Comparison of ENCODE assay signal across 24 mouse cellular contexts in genomic region chr12:25211331-25211730, GRCm38 (mm10).
"Had no signal": no experiment of that assay in that cellular context is flagged by ENCODE, and none has a peak within 500 bp of the region (broad histone marks: within the 10 kb centered on the region; RNA-seq: fewer than 3 reads in every experiment).

No protein-coding gene starts in this region.

- ATAC-seq: intestine, embryonic 15.5 days; liver, embryonic 12.5 days; midbrain, embryonic 13.5 days; midbrain, embryonic 16.5 days had no signal

- H3K9me3 ChIP-seq: intestine, embryonic 15.5 days; limb, embryonic 10.5 days; limb, embryonic 13.5 days; liver, embryonic 12.5 days; liver, embryonic 15.5 days; midbrain, embryonic 13.5 days; neural tube, embryonic 12.5 days; neural tube, embryonic 15.5 days had no signal

- H3K9ac ChIP-seq: intestine, embryonic 15.5 days; limb, embryonic 13.5 days; liver, embryonic 12.5 days; liver, embryonic 15.5 days; midbrain, embryonic 13.5 days; neural tube, embryonic 12.5 days; neural tube, embryonic 15.5 days had no signal

- DNase-seq: kidney, adult 11 months; kidney, postnatal 25 days; layer of hippocampus, adult 9-11 months; liver; lung, adult 18-20 months; lung, postnatal 14 days; lung, postnatal 4 days; right cerebral cortex, adult 18-20 months; right cerebral cortex, postnatal 14 days; right cerebral cortex, postnatal 4 days; thymus, adult 2 months; thymus, postnatal 25 days had no signal

- H3K4me1 ChIP-seq: neural tube, embryonic 15.5 days had no signal

- H3K27me3 ChIP-seq: intestine, embryonic 15.5 days; limb, embryonic 13.5 days; liver, embryonic 12.5 days; liver, embryonic 15.5 days; midbrain, embryonic 13.5 days; neural tube, embryonic 12.5 days; neural tube, embryonic 15.5 days had no signal

- H3K4me2 ChIP-seq: intestine, embryonic 15.5 days; limb, embryonic 13.5 days; liver, embryonic 12.5 days; liver, embryonic 15.5 days; midbrain, embryonic 13.5 days; neural tube, embryonic 12.5 days; neural tube, embryonic 15.5 days had no signal

- H3K27ac ChIP-seq: intestine, embryonic 15.5 days; kidney, postnatal 0 days; layer of hippocampus, adult 2 months; limb, embryonic 10.5 days; limb, embryonic 13.5 days; liver, embryonic 12.5 days; liver, embryonic 15.5 days; midbrain, embryonic 13.5 days; neural tube, embryonic 12.5 days; neural tube, embryonic 15.5 days; stomach, postnatal 0 days had no signal

- H3K36me3 ChIP-seq: intestine, embryonic 15.5 days; limb, embryonic 10.5 days; limb, embryonic 13.5 days; liver, embryonic 12.5 days; liver, embryonic 15.5 days; midbrain, embryonic 13.5 days; neural tube, embryonic 12.5 days; neural tube, embryonic 15.5 days had no signal

- H3K4me3 ChIP-seq: intestine, embryonic 15.5 days; layer of hippocampus, adult 2 months; limb, embryonic 10.5 days; limb, embryonic 13.5 days; liver, embryonic 12.5 days; liver, embryonic 15.5 days; midbrain, embryonic 13.5 days; neural tube, embryonic 12.5 days; neural tube, embryonic 15.5 days had no signal
